Mouse (Mus musculus) liver (tissue): ENCODE data around the gene Ift140.

Experiments
- DNase-seq: peaks from one replicate; pipeline ENCODE4 v3.0.0-alpha.2; 2020; ENCODE audit warnings: mixed read lengths

Gene Ift140

DNA sequence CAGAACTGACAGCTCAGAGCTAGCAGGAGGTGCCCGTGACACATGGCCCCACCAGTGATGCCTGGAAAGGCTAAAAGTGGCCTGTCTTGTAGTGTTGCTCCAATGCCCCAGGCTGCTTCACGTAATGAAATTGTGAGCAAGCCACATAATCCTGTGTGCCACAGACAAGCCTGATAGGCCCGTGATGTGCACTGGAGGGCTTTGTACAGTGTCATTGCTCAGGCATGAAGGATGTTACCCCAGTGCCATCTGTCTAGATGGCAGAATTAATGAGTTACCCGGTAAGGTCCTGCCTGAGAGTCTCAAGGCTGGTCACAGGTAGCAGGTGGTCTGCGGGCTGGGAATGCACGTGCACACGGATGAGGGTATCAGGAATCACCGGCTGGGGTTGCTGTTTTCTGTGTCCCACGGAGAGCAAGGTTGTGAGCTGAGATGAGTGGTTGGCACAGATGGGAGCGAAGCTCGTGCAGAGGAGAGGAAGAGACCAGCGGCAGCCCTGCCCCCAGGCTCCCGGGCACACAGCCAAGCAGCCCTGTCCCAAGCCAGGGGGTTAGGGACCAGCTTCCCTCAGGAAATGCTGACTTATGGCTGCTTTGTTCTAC, 62.0 kb downstream of the Ift140 start:
- DNase-seq = peak; percentile 53

DNA sequence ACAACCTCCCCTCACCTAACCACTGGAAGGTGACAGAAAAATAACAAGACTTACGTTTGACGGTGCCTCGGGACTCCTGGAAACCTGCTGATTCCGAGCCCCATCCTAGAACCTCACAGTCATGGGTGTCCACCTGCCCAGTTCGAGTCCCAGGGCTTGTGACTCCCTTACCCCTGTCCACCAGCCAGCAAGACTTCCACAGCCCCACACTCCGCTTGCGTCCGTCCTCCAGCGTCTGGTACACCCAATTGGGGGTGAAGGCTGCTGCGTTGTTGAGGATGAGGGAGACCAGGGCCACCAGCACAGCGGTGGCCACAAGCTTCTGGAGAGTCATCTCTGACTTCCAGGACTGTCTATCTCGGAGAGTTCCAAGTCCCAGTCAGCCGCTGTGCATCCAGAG, 64.3 kb downstream of the Ift140 start:
- DNase-seq = no peak

DNA sequence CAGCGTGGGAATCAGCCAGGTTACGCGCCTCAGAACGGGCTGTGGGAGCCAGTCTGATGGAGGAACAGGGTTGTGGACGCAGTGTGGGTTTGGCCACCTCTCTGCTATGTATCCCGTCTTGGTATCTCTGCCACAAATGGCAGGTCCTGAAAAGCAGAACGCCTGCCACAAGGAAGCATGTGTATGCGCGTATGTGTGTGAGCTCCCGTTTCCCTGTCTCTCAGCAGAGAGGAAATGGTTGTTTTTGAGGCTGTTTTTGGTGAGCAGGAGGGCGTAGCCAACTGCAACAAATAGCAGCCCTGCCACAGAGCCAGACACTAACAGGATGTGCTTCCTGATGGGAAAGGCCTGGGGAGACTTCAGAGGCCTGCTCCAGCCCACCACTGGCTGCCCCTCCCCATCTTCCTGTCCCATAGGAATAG, 65.1 kb downstream of the Ift140 start:
- DNase-seq = peak; percentile 34

DNA sequence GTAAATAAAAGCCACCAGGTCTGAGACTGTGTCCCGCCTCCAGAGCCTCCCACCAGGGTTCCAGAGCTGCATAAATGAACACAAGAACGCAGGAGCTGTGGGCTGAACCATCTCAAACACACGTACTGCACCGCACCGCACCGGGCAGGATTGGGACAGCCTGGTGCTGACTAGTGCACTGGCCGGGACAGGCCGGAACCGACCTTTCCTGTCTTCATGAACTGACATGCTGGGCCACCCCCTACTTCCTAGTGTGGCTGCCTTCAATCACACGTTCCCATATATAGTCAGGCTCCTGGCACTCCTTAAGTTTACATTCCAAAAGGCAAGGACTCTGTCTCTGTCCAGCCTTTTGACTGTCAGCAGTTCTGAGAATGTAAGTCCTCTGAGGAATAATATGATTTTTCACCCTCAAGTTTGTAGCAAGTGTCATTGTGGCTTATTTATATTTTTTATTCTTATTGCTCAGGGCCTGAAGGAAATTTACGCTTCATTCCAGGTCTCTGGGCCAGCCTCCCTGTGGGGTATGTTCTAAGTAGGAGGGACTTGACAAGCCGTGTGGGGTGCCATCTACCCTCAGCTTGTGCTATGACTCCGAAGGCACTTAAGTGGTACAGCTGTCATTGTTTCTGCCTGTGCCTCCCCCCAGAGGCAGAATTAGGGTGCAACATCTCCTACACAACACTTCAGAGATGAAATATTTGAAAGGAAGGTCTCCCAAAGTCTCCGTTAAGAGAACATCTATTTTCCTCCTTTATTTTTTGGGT, 66.4 kb downstream of the Ift140 start:
- peak; percentile 33 for DNase-seq

DNA sequence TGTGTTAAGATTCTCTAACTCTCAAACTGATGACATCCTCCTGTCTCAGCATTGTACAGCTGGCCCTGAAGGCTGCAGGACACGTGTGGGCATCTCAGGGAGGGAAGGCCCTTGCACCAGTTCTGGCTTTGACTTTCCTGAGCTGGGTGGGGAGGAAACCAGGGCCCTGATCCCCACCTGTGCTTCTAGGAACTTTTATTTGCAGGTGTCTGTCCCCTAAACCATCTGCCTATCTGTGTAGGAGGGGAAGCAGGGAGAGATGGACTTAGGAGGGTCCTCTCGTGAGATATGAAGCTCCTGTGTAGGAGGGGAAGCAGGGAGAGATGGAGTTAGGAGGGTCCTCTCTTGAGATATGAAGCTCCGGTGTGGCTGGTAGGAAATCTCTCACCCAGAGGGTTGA, 67.0 kb downstream of the Ift140 start:
- no peak for DNase-seq

DNA sequence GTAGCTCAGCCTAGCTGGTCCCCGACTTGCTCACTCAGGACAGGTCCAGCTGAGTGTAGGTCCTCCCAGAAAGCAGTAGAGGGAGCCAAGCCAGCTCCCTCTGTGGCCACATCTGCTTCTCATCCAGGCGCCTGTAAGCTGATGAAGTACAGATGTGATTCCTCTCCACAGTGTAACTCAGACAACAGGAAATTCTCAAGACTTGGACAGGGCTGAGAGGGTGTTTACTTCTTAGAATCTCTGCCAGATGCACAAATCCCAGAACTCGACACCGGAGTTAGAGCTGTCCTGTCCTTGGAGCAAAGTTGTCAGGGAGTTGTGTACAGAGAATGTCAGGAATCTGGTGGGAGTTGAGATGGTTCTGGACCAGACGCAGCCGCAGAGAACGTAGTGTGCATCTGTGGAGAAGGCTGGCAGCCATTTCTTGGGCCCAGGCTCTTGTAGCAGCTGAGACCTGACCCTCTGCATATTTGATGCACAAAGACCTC, 67.6 kb downstream of the Ift140 start, which contains the start of gene Tmem204:
Gene Tmem204 (minus strand): TSS at position 148 of the 488 bp plus-strand sequence.
- DNase-seq = peak; percentile 60

DNA sequence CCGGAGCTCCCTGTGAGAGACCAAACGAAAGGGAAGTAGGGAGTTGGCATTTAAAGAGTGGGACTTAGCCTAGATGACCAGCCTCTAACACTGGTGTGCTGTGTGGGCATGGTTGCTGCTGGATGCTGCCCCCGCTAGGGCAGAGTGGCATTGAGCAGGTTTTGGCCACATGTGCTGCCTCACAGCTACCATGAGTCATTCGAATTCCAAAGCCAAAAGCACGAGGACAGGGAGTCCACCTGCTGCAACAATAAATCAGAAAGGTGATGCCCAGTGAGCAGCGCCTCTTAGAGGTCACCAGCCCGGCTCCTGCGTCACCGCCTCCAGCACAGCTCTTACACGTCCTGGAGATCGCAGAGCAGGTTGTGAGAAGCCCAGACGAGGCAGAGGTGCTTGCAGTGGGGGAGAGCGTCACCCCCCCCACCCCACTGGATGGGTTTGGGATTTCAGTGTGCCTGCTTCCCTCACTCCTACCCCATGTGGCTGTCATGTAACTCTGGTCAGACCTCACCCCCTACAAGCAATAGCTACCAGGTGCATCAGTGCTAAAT, 69.0 kb downstream of the Ift140 start:
- DNase-seq = no peak

DNA sequence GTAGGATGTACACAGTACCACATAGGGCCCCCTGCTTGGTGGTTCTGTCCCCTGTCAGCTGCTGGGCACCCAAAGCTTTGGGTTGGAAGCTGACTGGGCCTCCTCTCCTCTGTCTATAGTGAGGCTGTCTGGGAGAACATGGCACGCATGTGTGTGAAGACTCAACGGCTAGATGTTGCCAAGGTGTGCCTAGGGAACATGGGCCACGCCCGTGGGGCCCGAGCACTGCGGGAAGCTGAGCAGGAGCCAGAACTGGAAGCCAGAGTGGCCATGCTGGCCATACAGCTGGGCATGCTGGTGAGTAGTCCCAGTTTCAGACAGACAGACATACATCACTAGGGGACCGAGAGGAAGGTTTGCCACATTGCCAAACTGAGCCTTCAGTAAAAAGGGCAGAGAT, 70.8 kb downstream of the Ift140 start:
- peak; percentile 87 for DNase-seq

DNA sequence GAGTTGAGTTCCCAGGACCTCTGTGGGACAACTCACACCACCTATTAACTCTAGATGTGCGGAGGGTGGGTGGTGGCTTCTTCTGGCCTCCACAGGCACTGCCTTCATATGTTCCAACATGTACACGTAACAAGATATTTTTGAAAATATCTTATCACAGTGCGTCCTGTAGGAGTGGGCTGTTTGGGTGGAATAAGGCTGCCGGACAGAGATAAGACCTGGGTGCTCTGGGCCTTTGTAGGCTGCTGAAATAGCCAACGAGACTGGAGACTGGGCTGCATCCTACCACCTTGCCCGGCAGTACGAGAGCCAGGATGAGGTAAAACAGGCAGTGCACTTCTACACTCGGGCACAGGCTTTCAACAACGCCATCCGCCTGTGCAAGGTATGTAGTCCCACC, 73.3 kb downstream of the Ift140 start:
- DNase-seq = peak; percentile 85

DNA sequence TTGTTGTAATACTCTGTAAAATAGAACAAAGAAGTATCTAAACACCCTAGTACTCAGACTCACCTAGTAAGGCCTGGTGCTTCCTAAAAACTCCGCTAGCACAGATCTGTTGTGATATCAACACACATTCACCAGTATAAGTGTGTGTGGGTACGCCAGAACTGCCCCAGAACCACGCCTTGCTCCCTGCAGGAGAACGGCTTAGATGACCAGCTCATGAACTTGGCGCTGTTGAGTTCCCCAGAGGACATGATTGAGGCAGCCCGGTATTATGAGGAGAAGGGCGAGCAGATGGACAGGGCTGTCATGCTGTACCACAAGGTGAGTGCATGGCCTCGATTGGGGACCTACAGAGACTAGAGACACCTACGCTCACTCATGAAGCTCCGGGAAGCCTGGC, 74.6 kb downstream of the Ift140 start:
- DNase-seq = peak; percentile 63

DNA sequence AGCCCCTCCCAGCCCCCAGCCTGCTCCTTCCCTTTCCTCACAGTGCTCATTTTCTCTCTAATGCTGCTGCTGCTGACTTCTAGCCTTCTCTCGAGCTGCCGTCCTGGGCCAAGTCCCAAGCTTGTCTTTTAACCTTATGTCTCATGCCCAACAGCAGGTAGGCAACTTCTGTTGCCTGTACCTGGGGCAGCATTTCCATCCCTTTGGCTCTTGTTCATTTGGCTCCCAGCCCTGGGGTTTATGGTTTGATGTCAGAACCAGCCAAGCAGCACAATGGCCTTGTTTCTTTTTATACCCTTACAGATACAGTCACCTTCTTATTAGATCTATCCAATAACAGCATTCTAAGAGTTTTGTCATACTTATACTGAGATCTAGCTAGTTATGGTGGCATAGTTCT, 80.3 kb downstream of the Ift140 start:
- DNase-seq = no peak

DNA sequence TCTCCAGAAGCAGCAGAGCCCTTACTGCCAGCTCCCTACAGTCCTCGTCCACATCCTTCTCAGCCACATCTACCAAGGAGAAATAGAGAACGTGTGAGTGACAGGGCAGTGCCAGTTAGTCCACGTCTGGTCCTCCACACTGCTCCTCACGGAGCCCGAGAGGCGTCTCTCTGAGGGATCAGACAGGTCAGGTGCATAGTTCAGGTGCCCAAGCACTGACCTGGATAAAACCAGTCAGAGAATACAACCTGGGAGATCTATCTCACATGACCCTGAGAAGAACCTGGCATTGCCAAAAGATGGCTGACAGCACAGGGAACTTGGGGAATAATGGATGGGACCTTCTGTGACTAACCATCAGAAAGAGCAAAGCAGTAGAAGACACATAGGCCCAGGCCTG, 84.2 kb downstream of the Ift140 start:
- DNase-seq = no peak

DNA sequence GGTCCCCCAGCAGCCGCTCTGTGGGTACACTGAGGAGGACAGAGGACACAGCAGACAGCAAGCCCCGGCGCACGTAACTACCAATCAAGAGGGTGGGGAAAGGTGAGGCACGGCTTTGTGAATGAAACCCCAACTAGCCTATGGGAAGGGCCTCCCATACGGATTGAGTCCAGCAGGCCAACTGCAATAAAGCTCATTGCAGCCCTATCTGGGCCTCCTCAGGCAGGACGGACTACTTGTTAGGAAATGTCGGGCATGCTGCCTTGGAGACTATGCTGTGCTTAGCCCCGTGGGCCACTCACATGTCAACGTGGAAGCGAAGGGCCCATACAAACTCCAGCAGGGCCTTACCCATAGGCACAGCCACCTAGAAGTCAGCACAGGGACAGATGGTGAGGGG, 85.5 kb downstream of the Ift140 start:
- no peak for DNase-seq

DNA sequence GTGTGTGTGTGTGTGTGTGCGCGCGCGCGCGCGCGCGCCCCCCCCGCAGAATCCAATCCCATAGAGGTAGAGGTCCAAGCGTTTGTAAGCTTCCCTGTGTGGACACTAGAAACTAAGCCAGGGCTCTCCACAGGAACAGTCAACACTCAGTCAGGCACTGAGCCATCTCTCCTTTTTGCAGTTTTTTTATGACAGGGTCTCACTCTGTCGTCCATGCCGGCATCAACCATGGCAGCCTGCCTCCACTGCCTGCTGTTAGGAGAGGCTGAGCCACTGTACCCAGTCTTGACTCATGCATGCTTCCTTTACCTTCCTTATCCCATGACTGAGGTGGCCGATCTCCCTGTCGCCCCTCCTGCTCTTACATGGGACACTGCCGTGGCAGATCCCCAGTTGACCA, 91.9 kb downstream of the Ift140 start:
- DNase-seq = no peak

DNA sequence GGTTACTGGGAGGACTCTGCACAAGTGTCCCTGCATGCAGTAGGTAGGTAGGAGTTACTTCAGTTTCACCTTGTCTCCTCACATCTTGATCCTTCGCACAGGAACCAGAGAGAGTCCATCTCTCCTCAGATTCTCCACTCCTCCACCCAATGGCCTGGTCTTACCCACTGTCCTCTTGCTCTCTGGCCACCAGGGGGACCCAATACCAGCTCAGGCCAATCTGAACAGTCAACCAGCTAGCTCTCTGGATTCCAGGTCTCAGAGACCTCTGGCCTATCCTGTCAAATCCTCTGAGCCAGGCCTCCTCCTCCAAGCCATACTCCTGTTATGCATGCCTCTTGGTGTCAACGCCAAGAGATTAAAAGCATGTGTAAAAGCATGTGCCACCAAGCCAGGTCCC, 93.7 kb downstream of the Ift140 start:
- peak; percentile 66 for DNase-seq

DNA sequence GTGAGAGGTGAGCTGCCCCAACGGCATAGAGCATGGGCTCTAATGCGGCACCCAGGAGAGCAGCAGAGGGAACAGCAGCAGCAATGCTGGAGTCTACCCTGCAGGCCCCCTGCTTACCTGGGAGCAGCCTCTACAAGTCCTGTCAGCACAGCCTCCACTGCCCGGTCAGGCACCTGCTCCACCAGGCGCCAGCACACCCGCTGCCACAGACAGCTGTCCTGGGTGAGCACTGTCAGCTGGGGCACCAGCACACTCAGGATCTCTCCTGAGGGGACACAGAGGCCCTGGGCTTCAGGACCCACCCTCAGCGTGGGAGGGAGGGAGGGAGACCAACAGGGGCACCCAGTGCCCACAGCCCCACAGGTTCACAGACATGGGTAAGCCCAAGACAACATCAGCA, 94.7 kb downstream of the Ift140 start:
- DNase-seq = no peak

DNA sequence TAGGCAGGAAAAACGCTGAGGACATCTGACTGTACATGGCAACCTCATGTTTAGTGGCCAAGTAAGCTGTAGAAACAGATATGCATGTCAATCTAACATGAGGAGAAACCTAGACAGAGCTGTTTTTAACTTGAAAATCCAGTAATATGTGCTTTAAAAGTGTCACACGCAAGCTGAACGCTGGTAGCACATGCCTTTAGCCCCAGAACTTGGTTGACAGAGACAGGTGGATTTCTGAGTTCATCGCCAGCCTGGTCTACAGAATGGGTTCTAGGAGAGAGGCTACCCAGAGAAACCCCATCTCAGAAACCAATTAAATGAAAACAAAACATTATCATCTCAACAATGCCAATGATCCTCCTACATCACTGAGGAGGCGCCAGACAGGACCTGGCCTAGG, 95.3 kb downstream of the Ift140 start:
- no peak for DNase-seq

DNA sequence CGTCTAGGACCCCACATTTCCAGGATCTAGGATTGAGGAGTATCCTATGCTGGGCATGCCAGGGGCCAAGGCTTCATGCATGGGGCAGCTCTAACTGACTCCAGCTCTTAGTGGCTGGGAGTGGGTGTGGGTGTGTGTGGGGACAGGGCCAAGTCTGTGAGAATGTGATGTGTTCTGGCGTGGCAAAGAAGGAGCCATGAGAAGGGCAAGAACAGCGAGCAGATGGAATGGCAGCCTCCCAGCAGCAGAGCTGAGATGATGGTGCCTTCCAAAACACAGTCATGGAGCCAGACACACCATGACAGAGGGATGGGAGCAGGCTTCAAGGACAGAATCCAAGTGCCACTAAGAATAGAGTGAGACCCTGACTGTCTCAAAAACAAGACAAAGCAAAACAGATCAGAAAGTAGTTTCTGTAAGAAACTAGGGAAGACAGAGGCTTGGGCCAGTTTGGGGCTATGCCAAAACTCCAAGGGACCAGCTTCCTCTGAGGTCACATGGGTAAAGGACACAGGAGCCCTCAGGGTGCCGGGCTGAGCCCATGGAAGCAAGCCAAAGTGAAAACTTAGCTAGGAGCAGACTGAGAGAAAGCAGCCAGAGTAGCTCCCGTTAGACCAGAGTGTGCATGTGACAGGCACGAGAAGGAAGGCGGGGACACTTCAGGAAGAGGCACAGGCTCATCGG, 96.0 kb downstream of the Ift140 start:
- DNase-seq = no peak

DNA sequence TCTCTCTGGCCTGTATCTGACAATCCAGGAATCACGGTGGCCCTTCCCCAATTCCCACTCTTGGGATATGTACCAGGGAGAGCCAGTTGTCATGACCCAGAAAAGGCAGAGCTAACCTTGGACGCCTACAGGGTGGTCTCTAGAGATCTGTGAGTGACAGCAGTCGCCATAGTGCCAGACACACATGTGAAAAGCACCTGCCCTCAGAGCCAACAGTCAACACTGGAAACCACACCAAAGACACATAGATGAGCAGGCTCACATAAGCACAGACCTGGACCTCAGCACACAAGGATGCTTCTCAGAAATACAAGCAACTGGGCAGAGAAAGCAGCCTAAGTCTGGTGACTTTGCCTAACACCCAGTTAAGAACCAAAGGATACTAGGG, 96.5 kb downstream of the Ift140 start:
- no peak for DNase-seq

DNA sequence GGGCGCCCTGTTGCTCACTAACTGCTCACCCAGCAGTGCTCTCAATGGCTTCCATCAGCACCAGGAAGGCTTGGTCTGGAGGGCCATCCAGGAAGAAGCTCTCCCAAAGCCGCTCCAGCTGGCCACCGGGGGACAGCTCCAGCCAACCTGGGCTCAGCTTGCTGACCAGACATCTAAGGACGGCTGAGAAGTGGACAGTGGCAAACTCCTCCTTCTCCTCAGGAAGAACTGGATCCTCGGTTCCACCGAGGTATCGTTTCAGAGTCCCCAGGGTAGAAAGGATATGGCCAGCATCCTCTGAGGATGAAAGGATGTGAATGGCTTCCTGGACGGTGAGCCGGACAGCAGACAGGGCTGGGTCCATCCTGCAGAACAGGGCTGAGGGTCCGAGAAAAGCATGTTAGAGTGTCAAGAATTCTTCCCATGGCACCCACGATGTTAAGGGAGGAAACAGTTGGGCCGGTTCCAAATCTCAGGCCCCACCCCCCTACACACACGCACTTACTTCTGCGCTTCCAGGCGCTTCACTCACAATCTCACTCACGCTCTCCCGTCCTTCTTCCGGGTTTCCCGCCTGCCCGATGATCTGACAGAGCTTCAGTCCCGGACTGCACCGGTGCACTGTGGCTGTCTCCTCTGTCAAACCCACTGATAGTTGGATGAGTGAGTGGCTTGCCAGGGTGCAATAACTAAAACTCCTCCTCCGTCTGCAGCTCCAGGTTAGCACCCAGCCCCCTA, 99.2 kb downstream of the Ift140 start:
- DNase-seq = peak; percentile 68

DNA sequence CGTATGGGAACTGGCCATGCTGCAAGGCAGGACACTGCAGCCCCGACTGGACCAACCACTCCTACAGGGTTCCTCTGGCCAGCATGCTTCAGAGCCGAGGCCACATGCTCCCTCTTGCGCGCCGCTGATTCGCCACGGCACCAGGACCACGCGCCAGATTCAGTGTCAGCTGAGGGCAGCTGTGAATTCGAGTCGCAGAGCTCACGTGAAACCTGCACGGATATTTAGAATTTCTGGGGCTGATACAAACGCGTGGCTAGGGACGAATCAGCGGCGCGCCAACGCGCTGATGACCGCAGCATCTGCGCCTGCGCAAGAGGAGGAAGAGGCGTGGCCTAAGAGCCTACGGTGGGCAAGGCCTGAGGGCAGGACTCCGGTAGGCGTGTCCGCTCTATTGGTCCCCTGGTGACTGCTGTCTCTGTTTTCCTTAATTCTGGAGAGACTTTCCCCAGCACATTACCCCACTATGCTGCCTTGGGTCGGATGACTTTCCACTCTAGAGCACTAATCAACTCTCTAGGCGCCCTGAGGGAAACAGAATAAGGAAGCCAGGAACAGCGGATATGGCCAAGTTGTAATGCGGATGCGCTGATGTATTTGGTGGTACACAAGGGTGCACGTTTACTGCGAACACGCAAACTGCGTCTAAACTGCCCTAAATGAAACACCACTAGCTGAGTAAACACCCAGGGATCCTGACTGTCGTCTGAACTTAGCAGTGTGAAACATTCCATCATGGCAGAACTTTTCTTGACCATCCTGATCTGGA, 100.0 kb downstream of the Ift140 start, which contains the start of gene Telo2:
Gene Telo2 (minus strand): TSS at position 304 of the 769 bp plus-strand sequence.
- peak; percentile 97 for DNase-seq

DNA sequence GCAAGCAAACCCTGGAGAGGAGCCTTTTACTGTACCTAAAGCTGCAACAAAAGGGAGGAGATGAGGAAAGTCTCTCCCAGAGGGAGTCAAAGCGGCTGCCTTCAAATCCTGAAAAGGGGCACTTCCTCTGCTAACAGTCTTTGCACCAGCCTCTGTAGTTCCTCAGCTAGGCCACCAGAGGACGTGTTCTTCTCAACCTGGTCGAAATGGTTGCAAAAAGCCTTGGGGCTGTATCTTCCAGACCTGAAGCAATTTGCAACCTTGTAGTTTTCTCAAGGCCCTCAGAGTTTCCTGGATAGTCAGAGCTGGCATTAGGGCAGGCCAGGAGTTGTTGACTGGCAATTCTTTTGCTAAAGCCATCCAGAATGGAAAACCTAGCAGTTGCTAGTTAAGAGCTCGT, 101.4 kb downstream of the Ift140 start:
- no peak for DNase-seq
